Mouse (Mus musculus): ENCODE measurements around the gene Krtap4-7.
"Not testable (repeated sequence)": the region's sequence is repeated elsewhere in the genome, so short reads cannot be mapped to it uniquely, and the experiment has no call there.

Gene Krtap4-7

DNA sequence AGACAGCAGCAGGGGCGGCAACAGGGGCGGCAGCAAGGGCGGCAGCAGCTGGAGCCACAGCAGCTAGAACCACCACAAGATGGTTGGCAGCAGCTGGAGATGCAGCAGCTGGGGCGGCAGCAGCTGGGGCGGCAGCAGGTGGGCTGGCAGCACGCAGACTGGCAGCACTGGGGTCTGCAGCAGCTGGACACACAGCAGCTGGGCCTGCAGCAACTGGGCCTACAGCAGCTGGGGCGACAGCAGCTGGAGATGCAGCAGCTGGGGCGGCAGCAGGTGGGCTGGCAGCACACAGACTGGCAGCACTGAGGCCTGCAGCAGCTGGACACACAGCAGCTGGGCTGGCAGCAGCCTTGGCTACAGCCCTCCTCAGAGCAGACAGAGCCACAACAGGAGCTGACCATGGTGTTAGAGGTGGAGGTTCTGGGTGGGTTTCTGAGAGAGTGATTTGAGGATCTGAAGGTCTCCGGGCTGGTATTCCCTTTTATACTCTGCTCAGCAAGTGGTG lies at the start of gene Krtap4-7:
Gene Krtap4-7 (minus strand): TSS at position 455 of the 505 bp plus-strand sequence.
- not testable (repeated sequence) for DNase-seq (ENCODE audit: low read depth in 1 of 2, low spot score in 2 of 2)

- DNase-seq (ENCODE audit: low read depth in 1 of 2, low spot score in 2 of 2): no peak
These were observed 46.6 kb upstream of the Krtap4-7 start, which contains the start of gene Gm14190 for GRCm38 (mm10) chr11:99690463-99690862. Gene Gm14190, minus strand, starts transcription at chr11:99690740.

DNA sequence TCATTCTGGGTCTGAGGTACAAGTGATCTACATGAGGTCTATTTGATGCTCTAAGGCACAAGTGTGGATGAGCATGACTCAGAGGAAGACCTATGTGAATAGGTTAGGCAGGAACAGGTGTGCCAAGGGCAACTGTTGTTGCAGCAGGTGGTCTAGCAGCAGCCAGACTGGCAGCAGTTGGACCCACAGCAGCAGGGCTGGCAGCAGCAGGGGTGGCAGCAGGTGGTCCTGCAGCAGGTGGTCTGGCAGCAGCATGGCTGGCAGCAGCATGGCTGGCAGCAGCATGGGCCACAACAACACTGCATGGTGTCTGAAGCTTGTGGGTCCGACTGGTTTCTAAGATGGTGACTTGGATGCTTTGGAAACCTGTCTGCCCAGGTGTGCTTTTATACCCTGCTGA lies 41.3 kb upstream of the Krtap4-7 start:
- not testable (repeated sequence) for DNase-seq (ENCODE audit: low read depth in 1 of 2, low spot score in 2 of 2)

- no peak for DNase-seq (ENCODE audit: low read depth in 1 of 2, low spot score in 2 of 2)
These were observed 39.6 kb upstream of the Krtap4-7 start for GRCm38 (mm10) chr11:99683481-99683880.

- no peak for DNase-seq (ENCODE audit: low read depth in 1 of 2, low spot score in 2 of 2)
These were observed 22.0 kb upstream of the Krtap4-7 start, which contains the start of gene Krtap4-6 for GRCm38 (mm10) chr11:99665860-99666259. Gene Krtap4-6, minus strand, starts transcription at chr11:99665960.

GRCm38 (mm10) chr11:99662802-99663201 lies 18.9 kb upstream of the Krtap4-7 start:
- no peak for DNase-seq (ENCODE audit: low read depth in 1 of 2, low spot score in 2 of 2)

GRCm38 (mm10) chr11:99659256-99659655 lies 15.4 kb upstream of the Krtap4-7 start:
- no peak for DNase-seq (ENCODE audit: low read depth in 1 of 2, low spot score in 2 of 2)

GRCm38 (mm10) chr11:99658467-99659010 lies 14.7 kb upstream of the Krtap4-7 start, which contains the start of gene Gm11563:
Gene Gm11563, minus strand, starts transcription at chr11:99658960.
- DNase-seq (ENCODE audit: low read depth in 1 of 2, low spot score in 2 of 2): not testable (repeated sequence)

- no peak for DNase-seq (ENCODE audit: low read depth in 1 of 2, low spot score in 2 of 2)
These were observed 13.2 kb upstream of the Krtap4-7 start for GRCm38 (mm10) chr11:99657051-99657450.

GRCm38 (mm10) chr11:99650136-99650535 lies 6.2 kb upstream of the Krtap4-7 start, which contains the start of gene Gm11555:
Gene Gm11555, minus strand, starts transcription at chr11:99650236.
- DNase-seq (ENCODE audit: low read depth in 1 of 2, low spot score in 2 of 2): no peak

DNA sequence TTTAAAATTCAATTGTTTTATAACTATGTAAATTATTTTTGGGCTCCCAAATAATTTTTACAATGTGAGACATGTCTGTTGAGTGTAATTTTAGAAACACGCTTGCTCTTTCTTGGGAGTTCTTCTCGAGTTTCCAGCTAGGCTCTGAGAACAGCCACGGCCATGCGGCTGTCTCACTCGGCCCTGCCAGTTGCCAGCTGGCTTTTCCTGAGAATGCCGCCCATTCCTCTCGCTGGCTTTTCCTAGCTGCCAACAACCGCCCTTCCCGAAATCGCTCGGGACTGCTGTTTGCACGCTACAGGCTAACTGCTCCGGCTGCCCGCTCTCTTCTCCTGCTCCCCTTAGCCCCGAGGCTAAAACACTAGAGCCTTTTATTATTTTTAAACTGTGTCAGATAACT lies 2.6 kb upstream of the Krtap4-7 start:
- no peak for DNase-seq (ENCODE audit: low read depth in 1 of 2, low spot score in 2 of 2)

DNA sequence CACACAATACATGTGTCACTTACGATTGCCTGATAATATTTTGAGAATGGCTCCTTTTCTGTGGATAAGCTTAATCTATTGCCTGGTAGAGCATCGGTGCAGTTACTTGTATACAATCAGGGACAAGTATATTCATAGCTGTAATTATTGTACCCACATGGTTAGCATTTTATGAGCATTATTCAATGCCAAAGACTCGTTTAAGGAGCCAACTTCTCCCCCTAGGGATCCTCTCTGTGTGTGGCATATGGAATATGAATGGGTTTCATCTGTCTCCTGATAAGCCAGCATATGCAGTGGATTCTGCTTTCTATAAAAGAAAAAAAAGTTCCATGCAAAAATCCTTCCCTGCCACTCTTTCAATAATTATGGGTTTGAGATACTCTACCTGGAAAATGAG lies 462 bp upstream of the Krtap4-7 start:
- DNase-seq (ENCODE audit: low read depth in 1 of 2, low spot score in 2 of 2): no peak

GRCm38 (mm10) chr11:99640926-99641325 lies 3.0 kb downstream of the Krtap4-7 start:
- no peak for DNase-seq (ENCODE audit: low read depth in 1 of 2, low spot score in 2 of 2)

DNA sequence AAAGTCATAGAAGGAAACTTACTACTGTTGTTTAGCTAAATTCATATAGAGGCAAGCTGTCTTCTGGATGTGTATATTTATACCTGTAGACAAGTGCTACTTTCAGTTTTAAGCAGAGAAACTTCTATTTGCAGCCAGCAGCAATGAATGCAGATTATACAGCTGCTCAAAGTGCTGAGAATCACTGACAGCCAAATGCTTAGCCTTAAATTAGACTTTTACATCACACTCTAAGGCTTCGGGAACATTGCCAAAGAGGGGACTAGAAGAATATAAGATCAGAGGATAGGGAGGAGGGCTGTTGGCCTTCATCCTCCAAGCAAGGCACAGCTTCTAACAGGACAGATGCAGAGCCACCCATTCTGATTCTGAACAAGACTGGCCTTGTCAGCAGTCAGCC lies 6.8 kb downstream of the Krtap4-7 start:
- no peak for DNase-seq (ENCODE audit: low read depth in 1 of 2, low spot score in 2 of 2)

DNA sequence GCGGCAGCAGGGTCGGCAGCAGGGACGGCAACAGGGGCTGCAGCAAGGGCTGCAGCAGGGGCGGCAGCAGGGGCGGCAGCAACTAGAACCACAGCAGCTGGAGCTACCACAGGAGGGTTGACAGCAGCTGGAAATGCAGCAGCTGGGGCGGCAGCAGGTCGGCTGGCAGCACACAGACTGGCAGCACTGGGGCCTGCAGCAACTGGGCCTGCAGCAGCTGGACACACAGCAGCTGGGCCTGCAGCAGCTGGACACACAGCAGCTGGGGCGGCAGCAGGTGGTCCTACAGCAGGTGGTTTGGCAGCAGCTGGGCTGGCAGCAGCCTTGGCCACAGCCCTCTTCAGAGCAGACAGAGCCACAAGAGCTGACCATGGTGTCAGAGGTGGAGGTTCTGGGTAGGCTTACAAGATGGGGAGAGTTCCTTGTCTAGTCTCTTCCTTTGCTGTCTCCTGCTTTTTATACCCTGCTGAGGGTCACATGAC lies 9.2 kb downstream of the Krtap4-7 start, which contains the start of gene Krtap4-2:
Gene Krtap4-2 (minus strand): TSS at position 432 of the 482 bp plus-strand sequence.
- no peak for DNase-seq (ENCODE audit: low read depth in 1 of 2, low spot score in 2 of 2)

GRCm38 (mm10) chr11:99633293-99633692 lies 10.6 kb downstream of the Krtap4-7 start:
- DNase-seq (ENCODE audit: low read depth in 1 of 2, low spot score in 2 of 2): no peak

DNA sequence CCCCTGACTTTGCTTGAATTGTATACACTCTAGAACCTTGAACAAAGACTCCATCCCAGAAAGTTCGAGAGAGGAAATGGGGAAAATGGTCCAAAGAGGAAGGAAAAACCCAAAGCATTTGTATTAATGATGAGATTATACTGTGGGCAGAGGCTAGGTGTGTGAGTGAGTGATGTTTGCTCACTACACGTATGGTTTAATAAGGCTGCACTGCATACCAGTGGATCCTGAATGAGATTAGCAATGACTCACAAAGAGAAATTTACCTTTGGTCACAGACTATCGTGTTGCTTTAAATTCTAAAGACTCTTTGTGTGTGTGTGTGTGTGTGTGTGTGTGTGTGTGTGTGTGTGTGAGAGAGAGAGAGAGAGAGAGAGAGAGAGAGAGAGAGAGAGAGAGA lies 13.0 kb downstream of the Krtap4-7 start:
- no peak for DNase-seq (ENCODE audit: low read depth in 1 of 2, low spot score in 2 of 2)

- DNase-seq (ENCODE audit: low read depth in 1 of 2, low spot score in 2 of 2): no peak
These were observed 15.8 kb downstream of the Krtap4-7 start, which contains the start of gene Krtap4-1 for GRCm38 (mm10) chr11:99628138-99628537. Gene Krtap4-1, minus strand, starts transcription at chr11:99628238.

DNA sequence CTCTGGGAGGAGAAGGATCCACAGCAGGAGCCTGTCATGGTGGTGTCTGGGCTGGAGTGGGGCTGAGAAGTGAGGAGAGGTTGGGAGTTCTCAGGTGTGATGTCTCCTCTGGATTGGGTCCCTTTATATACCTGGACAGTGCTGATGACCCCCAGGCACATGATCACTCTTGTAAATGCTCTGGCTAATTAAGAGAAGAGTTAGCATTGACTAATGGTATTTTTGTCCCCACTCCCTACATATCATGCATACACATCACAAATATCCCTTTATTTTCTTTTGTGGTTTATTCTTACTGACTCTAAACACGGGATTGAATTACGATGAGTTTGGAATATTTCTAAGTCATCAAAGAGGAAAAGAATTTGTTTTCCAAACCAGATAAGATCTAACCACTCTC lies 23.6 kb downstream of the Krtap4-7 start, which contains the start of gene Gm11562:
Gene Gm11562 (minus strand): TSS at position 101 of the 400 bp plus-strand sequence.
- DNase-seq (ENCODE audit: low read depth in 1 of 2, low spot score in 2 of 2): no peak

- DNase-seq (ENCODE audit: low read depth in 1 of 2, low spot score in 2 of 2): no peak
These were observed 29.0 kb downstream of the Krtap4-7 start, which contains the start of gene Krtap2-4 for GRCm38 (mm10) chr11:99614796-99615363. Gene Krtap2-4, minus strand, starts transcription at chr11:99614846.

- DNase-seq (ENCODE audit: low read depth in 1 of 2, low spot score in 2 of 2): not testable (repeated sequence)
These were observed 33.8 kb downstream of the Krtap4-7 start, which contains the start of gene Gm11937 for GRCm38 (mm10) chr11:99610089-99610488. Gene Gm11937, minus strand, starts transcription at chr11:99610189.

DNA sequence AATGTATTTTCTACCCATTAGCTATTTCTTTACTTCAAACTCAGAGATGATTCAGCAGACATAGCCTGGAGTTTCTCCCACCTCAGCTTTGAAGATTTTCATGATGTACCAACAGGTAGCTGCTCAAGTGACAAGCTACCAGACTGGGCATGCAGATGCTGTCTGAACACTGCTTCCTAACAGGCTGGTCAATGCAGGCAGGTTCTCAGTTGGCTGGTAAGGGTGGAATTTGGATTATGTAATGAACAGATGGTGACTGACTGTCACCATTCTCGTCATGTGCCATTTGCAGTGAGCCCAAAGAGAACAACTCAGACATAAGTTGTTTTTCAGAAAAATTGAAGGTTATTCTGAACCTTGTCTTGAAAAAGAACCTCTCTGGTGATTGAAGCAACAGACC lies 34.8 kb downstream of the Krtap4-7 start:
- DNase-seq (ENCODE audit: low read depth in 1 of 2, low spot score in 2 of 2): no peak

All from monocyte, adult 2 months (primary cell).